Mouse (Mus musculus): Measurements from ENCODE around the gene Mboat1.

- TF ChIP-seq CTCF (IDR thresholded peaks at IDR 0.05; ENCODE audit: low read depth) = no peak
- TF ChIP-seq EP300 (IDR thresholded peaks at IDR 0.05; ENCODE audit: low read depth) = no peak
These were observed 5.7 kb downstream of the Mboat1 start for GRCm38 (mm10) chr13:30141996-30142395.
